Mouse (Mus musculus): ENCODE results near the gene Bicdl1. TPM values are rescaled to one million over a fixed set of nuclear protein-coding genes. Genes with fewer than 3 reads are reported as not detected.

Gene Bicdl1
- polyA plus RNA-seq, 1 experiment from 2014 or later = 14.3 TPM

GRCm38 (mm10) chr5:115696811-115697210, 34.6 kb downstream of the Bicdl1 start:
- Histone ChIP-seq H3K27ac (no peak overlapping the region), H3K36me3 (no peaks in the 10 kb centered on the region), H3K4me3 (no peak overlapping the region), H3K9me3 (no peaks in the 10 kb centered on the region), H3K9ac (no peak overlapping the region), H3K4me2 (no peak overlapping the region), H3K4me1 (0 out of 2 replicates have a peak, but pooled peaks cover 3% of the 10 kb centered on the region), H3K27me3 (0 out of 2 replicates have a peak, but pooled peaks cover 3% of the 10 kb centered on the region)
- WGBS = 73% methylated on average over 5 of the region's 5 CpGs
- ATAC-seq (ENCODE audit: insufficient number of reproducible peaks, low FRiP score, low TSS enrichment, low read depth) = no peak

DNA sequence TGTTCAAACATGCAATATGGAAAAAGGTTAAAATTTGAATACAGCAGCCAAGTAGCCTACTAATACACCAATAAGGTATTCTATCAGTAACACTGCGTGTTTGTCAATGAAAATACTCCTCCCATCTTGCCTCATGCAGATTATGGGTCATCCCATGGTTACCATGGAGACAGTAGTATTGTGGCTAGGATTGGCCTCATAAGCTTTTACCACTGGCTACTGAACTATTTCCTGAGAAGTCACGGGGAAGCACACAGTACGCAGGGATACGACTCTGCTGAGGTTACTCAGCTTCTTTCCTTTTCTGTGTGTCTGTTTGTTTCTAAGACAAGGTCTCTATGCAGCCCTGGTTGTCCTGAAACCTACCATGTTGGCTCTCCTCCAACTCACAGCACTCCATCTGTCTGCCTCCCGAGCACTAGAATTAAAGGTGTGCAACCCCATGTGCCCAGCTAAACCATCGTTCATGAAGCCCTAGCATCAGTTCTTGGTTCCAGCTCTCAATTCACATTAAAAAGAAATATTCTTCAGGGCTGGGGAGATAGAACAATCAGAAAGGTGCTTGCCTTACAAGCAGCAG, 36.1 kb downstream of the Bicdl1 start:
- no peak overlapping the region for H3K27ac ChIP-seq
- H3K9ac ChIP-seq = no peak overlapping the region
- 0 out of 2 replicates have a peak, but pooled peaks cover 3% of the 10 kb centered on the region for H3K27me3 ChIP-seq
- no peaks in the 10 kb centered on the region for H3K9me3 ChIP-seq
- no peak overlapping the region for H3K4me3 ChIP-seq
- 74% methylated on average over 6 of the region's 6 CpGs for WGBS
- H3K4me1 ChIP-seq = 0 out of 2 replicates have a peak, but pooled peaks cover 3% of the 10 kb centered on the region
- H3K4me2 ChIP-seq = no peak overlapping the region
- no peak for ATAC-seq (ENCODE audit: insufficient number of reproducible peaks, low FRiP score, low TSS enrichment, low read depth)
- H3K36me3 ChIP-seq = no peaks in the 10 kb centered on the region

GRCm38 (mm10) chr5:115693271-115693670, 38.1 kb downstream of the Bicdl1 start:
- Histone ChIP-seq H3K36me3 (no peaks in the 10 kb centered on the region), H3K27ac (no peak overlapping the region), H3K9me3 (no peaks in the 10 kb centered on the region), H3K9ac (no peak overlapping the region), H3K4me2 (no peak overlapping the region), H3K4me1 (no peaks in the 10 kb centered on the region), H3K4me3 (no peak overlapping the region), H3K27me3 (no peaks in the 10 kb centered on the region)
- WGBS = 65% methylated on average over 3 of the region's 3 CpGs
- no peak for ATAC-seq (ENCODE audit: insufficient number of reproducible peaks, low FRiP score, low TSS enrichment, low read depth)

DNA sequence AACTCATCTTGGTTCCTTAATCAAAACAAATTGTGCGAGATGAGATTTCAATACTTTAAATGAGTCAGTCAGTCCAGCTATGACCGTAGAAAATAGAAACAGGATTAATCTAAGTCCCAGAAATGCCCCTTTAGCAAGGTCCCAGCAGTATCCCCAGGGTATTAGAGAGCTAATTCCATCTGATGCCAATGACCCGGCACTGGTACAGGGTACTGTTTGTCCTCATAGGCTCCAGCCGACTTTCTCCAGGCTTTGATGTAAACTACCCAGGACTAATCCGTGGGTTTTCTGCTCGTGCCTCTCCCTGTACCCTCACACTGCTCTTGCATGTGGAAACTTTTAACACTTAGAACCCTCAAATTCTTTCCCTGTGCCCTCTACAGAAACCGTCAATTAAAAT, 44.7 kb downstream of the Bicdl1 start:
- Histone ChIP-seq H3K36me3 (no peaks in the 10 kb centered on the region), H3K27ac (no peak overlapping the region), H3K4me2 (no peak overlapping the region), H3K9ac (no peak overlapping the region), H3K27me3 (no peaks in the 10 kb centered on the region), H3K4me1 (no peaks in the 10 kb centered on the region), H3K9me3 (no peaks in the 10 kb centered on the region), H3K4me3 (no peak overlapping the region)
- ATAC-seq (ENCODE audit: insufficient number of reproducible peaks, low FRiP score, low TSS enrichment, low read depth) = no peak
- WGBS = 50% methylated on average over 7 of the region's 7 CpGs

DNA sequence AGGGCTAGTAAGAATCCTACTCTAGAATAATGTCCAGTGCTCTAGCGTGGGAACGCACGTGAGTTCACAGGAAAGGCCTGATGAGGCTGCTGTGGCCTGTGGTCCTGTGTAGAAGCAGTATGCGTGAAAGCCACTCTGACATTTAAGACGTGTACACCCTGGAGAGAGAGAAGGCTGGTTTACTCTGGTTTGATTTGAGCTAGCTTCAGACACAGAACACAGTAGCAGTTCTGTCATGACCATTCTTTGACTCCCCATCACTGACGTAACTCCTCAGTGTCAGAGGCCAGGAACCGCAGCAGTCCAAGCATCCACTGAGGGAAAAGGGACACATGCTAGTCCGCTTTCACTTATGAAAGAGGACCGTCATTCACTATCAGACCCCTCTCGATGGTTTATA, 46.3 kb downstream of the Bicdl1 start:
- no peaks in the 10 kb centered on the region for H3K9me3 ChIP-seq
- no peak overlapping the region for H3K9ac ChIP-seq
- 84% methylated on average over 10 of the region's 10 CpGs for WGBS
- no peak overlapping the region for H3K4me2 ChIP-seq
- H3K27me3 ChIP-seq = no peaks in the 10 kb centered on the region
- H3K4me1 ChIP-seq = no peaks in the 10 kb centered on the region
- no peak overlapping the region for H3K27ac ChIP-seq
- no peak for ATAC-seq (ENCODE audit: insufficient number of reproducible peaks, low FRiP score, low TSS enrichment, low read depth)
- no peaks in the 10 kb centered on the region for H3K36me3 ChIP-seq
- H3K4me3 ChIP-seq = no peak overlapping the region

GRCm38 (mm10) chr5:115671846-115672245, 59.6 kb downstream of the Bicdl1 start:
- H3K27me3 ChIP-seq = peaks cover 5% of the 10 kb centered on the region; the same call in 1 of the 2 replicates
- WGBS = 65% methylated on average over 8 of the region's 8 CpGs
- H3K36me3 ChIP-seq = no peaks in the 10 kb centered on the region
- no peak overlapping the region for H3K4me2 ChIP-seq
- H3K9ac ChIP-seq = no peak overlapping the region
- H3K27ac ChIP-seq = no peak overlapping the region
- no peaks in the 10 kb centered on the region for H3K4me1 ChIP-seq
- H3K9me3 ChIP-seq = no peaks in the 10 kb centered on the region
- H3K4me3 ChIP-seq = no peak overlapping the region
- ATAC-seq (ENCODE audit: insufficient number of reproducible peaks, low FRiP score, low TSS enrichment, low read depth) = no peak

GRCm38 (mm10) chr5:115670406-115670805, 61.0 kb downstream of the Bicdl1 start:
- ATAC-seq (ENCODE audit: insufficient number of reproducible peaks, low FRiP score, low TSS enrichment, low read depth) = no peak
- WGBS = 70% methylated on average over 2 of the region's 2 CpGs
- no peak overlapping the region for H3K27ac ChIP-seq
- H3K27me3 ChIP-seq = peaks cover 5% of the 10 kb centered on the region; the same call in 1 of the 2 replicates
- H3K4me1 ChIP-seq = no peaks in the 10 kb centered on the region
- H3K9ac ChIP-seq = no peak overlapping the region
- H3K4me2 ChIP-seq = no peak overlapping the region
- no peak overlapping the region for H3K4me3 ChIP-seq
- no peaks in the 10 kb centered on the region for H3K36me3 ChIP-seq
- no peaks in the 10 kb centered on the region for H3K9me3 ChIP-seq

DNA sequence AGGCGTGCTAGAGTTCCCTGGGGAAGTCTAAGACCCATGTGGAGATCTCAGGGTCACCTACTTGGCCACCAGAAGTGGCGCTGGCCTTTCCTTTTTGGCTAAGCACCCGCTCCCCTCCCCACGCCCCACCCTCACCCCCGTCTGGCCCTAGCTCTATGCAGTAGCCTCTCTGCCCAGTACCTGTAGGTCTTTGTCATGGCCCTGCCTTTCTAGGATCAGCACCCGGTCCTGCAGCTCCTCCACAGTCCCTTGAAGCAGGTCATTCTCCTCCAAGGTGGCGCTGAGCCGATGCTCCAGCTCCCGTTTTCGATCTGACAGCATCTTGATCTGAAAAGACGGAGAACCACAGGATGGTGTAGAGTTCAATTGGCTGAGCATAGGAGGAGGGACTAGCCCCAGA, 61.4 kb downstream of the Bicdl1 start:
- no peak overlapping the region for H3K4me3 ChIP-seq
- 85% methylated on average over 11 of the region's 11 CpGs for WGBS
- no peaks in the 10 kb centered on the region for H3K36me3 ChIP-seq
- H3K27me3 ChIP-seq = peaks cover 5% of the 10 kb centered on the region; the same call in 1 of the 2 replicates
- H3K27ac ChIP-seq = no peak overlapping the region
- no peak overlapping the region for H3K4me2 ChIP-seq
- H3K4me1 ChIP-seq = no peaks in the 10 kb centered on the region
- no peaks in the 10 kb centered on the region for H3K9me3 ChIP-seq
- ATAC-seq (ENCODE audit: insufficient number of reproducible peaks, low FRiP score, low TSS enrichment, low read depth) = no peak
- H3K9ac ChIP-seq = no peak overlapping the region

DNA sequence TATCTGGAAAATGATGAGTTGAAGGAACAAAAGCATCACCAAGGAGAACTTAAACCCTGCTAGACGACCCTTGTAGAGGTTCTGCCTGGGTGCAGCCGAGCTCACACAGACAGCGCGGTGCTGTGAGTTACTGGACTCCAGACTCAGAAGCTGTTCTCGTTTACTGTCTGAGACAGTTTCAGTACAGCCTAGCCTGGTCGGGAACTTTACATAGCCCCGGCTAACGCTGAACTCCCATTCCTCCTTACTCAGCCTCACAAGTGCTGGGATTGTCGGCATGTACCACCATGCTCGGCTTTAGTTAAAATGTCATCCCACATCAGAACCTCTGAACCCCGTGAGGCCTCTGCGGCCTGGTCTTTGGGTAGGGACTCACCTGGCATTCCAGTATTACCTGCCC, 62.4 kb downstream of the Bicdl1 start:
- no peak for ATAC-seq (ENCODE audit: insufficient number of reproducible peaks, low FRiP score, low TSS enrichment, low read depth)
- Histone ChIP-seq H3K27me3 (peaks cover 5% of the 10 kb centered on the region; the same call in 1 of the 2 replicates), H3K27ac (no peak overlapping the region), H3K9me3 (no peaks in the 10 kb centered on the region), H3K36me3 (no peaks in the 10 kb centered on the region), H3K9ac (no peak overlapping the region), H3K4me2 (no peak overlapping the region), H3K4me3 (no peak overlapping the region), H3K4me1 (no peaks in the 10 kb centered on the region)
- 85% methylated on average over 12 of the region's 12 CpGs for WGBS

GRCm38 (mm10) chr5:115667894-115668293, 63.5 kb downstream of the Bicdl1 start:
- WGBS = 22% methylated on average over 7 of the region's 7 CpGs
- ATAC-seq (ENCODE audit: insufficient number of reproducible peaks, low FRiP score, low TSS enrichment, low read depth) = no peak

GRCm38 (mm10) chr5:115667210-115667609, 64.2 kb downstream of the Bicdl1 start:
- Histone ChIP-seq H3K4me2 (no peak overlapping the region), H3K36me3 (no peaks in the 10 kb centered on the region), H3K27me3 (peaks cover 5% of the 10 kb centered on the region; the same call in 1 of the 2 replicates), H3K4me1 (no peaks in the 10 kb centered on the region), H3K9me3 (no peaks in the 10 kb centered on the region), H3K4me3 (no peak overlapping the region), H3K27ac (no peak overlapping the region), H3K9ac (no peak overlapping the region)
- ATAC-seq (ENCODE audit: insufficient number of reproducible peaks, low FRiP score, low TSS enrichment, low read depth) = no peak
- WGBS = 76% methylated on average over 8 of the region's 8 CpGs

More at GRCm38 (mm10) chr5:115667894-115668293, 63.5 kb downstream of the Bicdl1 start:
- H3K27me3 ChIP-seq = peaks cover 5% of the 10 kb centered on the region; the same call in 1 of the 2 replicates
- H3K27ac ChIP-seq = no peak overlapping the region
- H3K4me2 ChIP-seq = no peak overlapping the region
- no peak overlapping the region for H3K9ac ChIP-seq
- H3K4me3 ChIP-seq = no peak overlapping the region
- no peaks in the 10 kb centered on the region for H3K36me3 ChIP-seq
- H3K9me3 ChIP-seq = no peaks in the 10 kb centered on the region
- no peaks in the 10 kb centered on the region for H3K4me1 ChIP-seq

DNA sequence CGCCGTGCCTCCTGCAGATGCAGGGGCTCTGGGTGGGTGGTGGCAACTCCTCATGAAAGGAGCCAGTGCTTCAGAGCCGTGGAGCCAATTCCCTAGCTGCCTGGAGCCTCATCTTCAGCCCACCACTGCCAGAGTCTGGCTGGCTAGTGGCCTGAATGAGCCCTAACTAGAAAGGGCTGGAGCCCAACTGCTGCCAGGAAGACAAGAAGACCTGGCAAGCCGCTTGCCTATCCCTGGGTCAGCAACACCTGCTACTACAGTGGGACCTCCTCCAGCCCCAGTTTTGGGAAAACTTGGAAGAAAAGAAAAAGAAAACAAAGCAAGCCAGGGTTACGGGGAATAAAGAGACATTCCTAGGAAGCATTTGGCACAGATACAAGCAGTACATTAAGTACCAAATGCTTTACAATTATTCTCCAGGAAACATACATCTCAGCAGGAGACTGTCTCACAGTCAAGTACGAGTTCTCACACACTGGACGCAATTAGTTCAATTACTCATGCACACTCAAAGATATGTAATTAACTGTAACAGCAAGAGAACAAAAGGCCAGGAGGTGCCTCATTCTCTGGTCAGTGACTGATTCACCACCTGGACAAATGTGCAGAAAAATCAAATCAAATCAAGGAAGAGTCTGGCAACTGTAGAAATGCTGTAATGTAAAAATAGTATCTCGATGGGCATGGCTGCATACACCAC, 64.9 kb downstream of the Bicdl1 start:
- no peak for ATAC-seq (ENCODE audit: insufficient number of reproducible peaks, low FRiP score, low TSS enrichment, low read depth)
- H3K4me1 ChIP-seq = no peaks in the 10 kb centered on the region

More for the DNA sequence above, 64.9 kb downstream of the Bicdl1 start:
- Histone ChIP-seq H3K27ac (no peak overlapping the region), H3K27me3 (peaks cover 5% of the 10 kb centered on the region; the same call in 1 of the 2 replicates), H3K4me2 (no peak overlapping the region), H3K4me3 (no peak overlapping the region), H3K9ac (no peak overlapping the region), H3K36me3 (no peaks in the 10 kb centered on the region), H3K9me3 (no peaks in the 10 kb centered on the region)
- 50% methylated on average over 8 of the region's 8 CpGs for WGBS

All from limb, embryonic 15.5 days (tissue).